Mouse (Mus musculus): Measurements from ENCODE around the gene Ndufs3. TPM values are rescaled to one million over a fixed set of nuclear protein-coding genes. Genes with fewer than 3 reads are reported as not detected.
A peak's percentile ranks its signal among the peaks of the same experiment; 100 is the strongest.

Gene Ndufs3
- polyA plus RNA-seq, 1 experiment from 2014 or later, result 259 TPM

GRCm38 (mm10) chr2:90875239-90875638 lies 29.4 kb downstream of the Ndufs3 start:
- 62% methylated on average over 2 of the region's 2 CpGs for WGBS
- Histone ChIP-seq H3K36me3 (ENCODE audit: control insufficient read depth, insufficient read depth, low read length) (no peaks in the 10 kb centered on the region), H3K27me3 (ENCODE audit: control insufficient read depth, insufficient read depth, low read length) (no peaks in the 10 kb centered on the region), H3K4me1 (ENCODE audit: control insufficient read depth, insufficient read depth, low read length) (peaks cover 5% of the 10 kb centered on the region; the same call in 1 of the 2 replicates), H3K9me3 (ENCODE audit: control insufficient read depth, low read length) (no peaks in the 10 kb centered on the region), H3K4me3 (ENCODE audit: low read depth, low read length) (no peak overlapping the region), H3K9ac (replicated peaks; ENCODE audit: low read depth, low read length) (no peak overlapping the region), H3K27ac (ENCODE audit: low read depth, low read length) (no peak overlapping the region), H3K4me2 (ENCODE audit: low read depth, low read length) (no peak overlapping the region)
- ATAC-seq (ENCODE audit: low read depth), result no peak

GRCm38 (mm10) chr2:90874025-90874424 lies 30.6 kb downstream of the Ndufs3 start:
- H3K4me3 ChIP-seq (ENCODE audit: low read depth, low read length), result no peak overlapping the region
- H3K27me3 ChIP-seq (ENCODE audit: control insufficient read depth, insufficient read depth, low read length), result no peaks in the 10 kb centered on the region
- no peak overlapping the region for H3K27ac ChIP-seq (ENCODE audit: low read depth, low read length)
- ATAC-seq (ENCODE audit: low read depth), result no peak
- no peaks in the 10 kb centered on the region for H3K4me1 ChIP-seq (ENCODE audit: control insufficient read depth, insufficient read depth, low read length)
- no peaks in the 10 kb centered on the region for H3K9me3 ChIP-seq (ENCODE audit: control insufficient read depth, low read length)
- no peak overlapping the region for H3K4me2 ChIP-seq (ENCODE audit: low read depth, low read length)
- no peaks in the 10 kb centered on the region for H3K36me3 ChIP-seq (ENCODE audit: control insufficient read depth, insufficient read depth, low read length)
- no peak overlapping the region for H3K9ac ChIP-seq (replicated peaks; ENCODE audit: low read depth, low read length)
- 75% methylated on average over 1 of the region's 1 CpGs for WGBS

GRCm38 (mm10) chr2:90871180-90871961 lies 33.3 kb downstream of the Ndufs3 start:
- H3K4me2 ChIP-seq (ENCODE audit: low read depth, low read length), result no peak overlapping the region
- H3K9me3 ChIP-seq (ENCODE audit: control insufficient read depth, low read length), result no peaks in the 10 kb centered on the region
- no peaks in the 10 kb centered on the region for H3K27me3 ChIP-seq (ENCODE audit: control insufficient read depth, insufficient read depth, low read length)
- WGBS, result 60% methylated on average over 8 of the region's 8 CpGs
- H3K36me3 ChIP-seq (ENCODE audit: control insufficient read depth, insufficient read depth, low read length), result no peaks in the 10 kb centered on the region
- ATAC-seq (ENCODE audit: low read depth), result 0 out of 2 replicates have a peak, but pooled peaks have one; percentile 21
- no peak overlapping the region for H3K27ac ChIP-seq (ENCODE audit: low read depth, low read length)
- H3K9ac ChIP-seq (replicated peaks; ENCODE audit: low read depth, low read length), result no peak overlapping the region
- no peak overlapping the region for H3K4me3 ChIP-seq (ENCODE audit: low read depth, low read length)
- H3K4me1 ChIP-seq (ENCODE audit: control insufficient read depth, insufficient read depth, low read length), result no peaks in the 10 kb centered on the region

- 50% methylated on average over 4 of the region's 4 CpGs for WGBS
- no peak overlapping the region for H3K4me2 ChIP-seq (ENCODE audit: low read depth, low read length)
- no peak overlapping the region for H3K4me3 ChIP-seq (ENCODE audit: low read depth, low read length)
- H3K36me3 ChIP-seq (ENCODE audit: control insufficient read depth, insufficient read depth, low read length), result peaks cover 11% of the 10 kb centered on the region
- no peaks in the 10 kb centered on the region for H3K27me3 ChIP-seq (ENCODE audit: control insufficient read depth, insufficient read depth, low read length)
- H3K9me3 ChIP-seq (ENCODE audit: control insufficient read depth, low read length), result no peaks in the 10 kb centered on the region
- no peaks in the 10 kb centered on the region for H3K4me1 ChIP-seq (ENCODE audit: control insufficient read depth, insufficient read depth, low read length)
- H3K27ac ChIP-seq (ENCODE audit: low read depth, low read length), result no peak overlapping the region
- no peak for ATAC-seq (ENCODE audit: low read depth)
- H3K9ac ChIP-seq (replicated peaks; ENCODE audit: low read depth, low read length), result no peak overlapping the region
These were observed 34.5 kb downstream of the Ndufs3 start for GRCm38 (mm10) chr2:90870136-90870601.

- H3K9me3 ChIP-seq (ENCODE audit: control insufficient read depth, low read length), result no peaks in the 10 kb centered on the region
- no peaks in the 10 kb centered on the region for H3K27me3 ChIP-seq (ENCODE audit: control insufficient read depth, insufficient read depth, low read length)
- no peak overlapping the region for H3K27ac ChIP-seq (ENCODE audit: low read depth, low read length)
- no peak overlapping the region for H3K4me2 ChIP-seq (ENCODE audit: low read depth, low read length)
- no peak overlapping the region for H3K4me3 ChIP-seq (ENCODE audit: low read depth, low read length)
- WGBS, result 34% methylated on average over 3 of the region's 3 CpGs
- ATAC-seq (ENCODE audit: low read depth), result peak; percentile 90
- H3K4me1 ChIP-seq (ENCODE audit: control insufficient read depth, insufficient read depth, low read length), result no peaks in the 10 kb centered on the region
- H3K9ac ChIP-seq (replicated peaks; ENCODE audit: low read depth, low read length), result no peak overlapping the region
- H3K36me3 ChIP-seq (ENCODE audit: control insufficient read depth, insufficient read depth, low read length), result peaks cover 34% of the 10 kb centered on the region
These were observed 38.1 kb downstream of the Ndufs3 start for GRCm38 (mm10) chr2:90866524-90866923.

GRCm38 (mm10) chr2:90864184-90864583 lies 40.4 kb downstream of the Ndufs3 start:
- ATAC-seq (ENCODE audit: low read depth), result peak; percentile 28; the same call in 1 of the 2 replicates

GRCm38 (mm10) chr2:90861486-90861885 lies 43.1 kb downstream of the Ndufs3 start:
- WGBS, result 98% methylated on average over 2 of the region's 2 CpGs
- Histone ChIP-seq H3K4me2 (ENCODE audit: low read depth, low read length) (no peak overlapping the region), H3K9me3 (ENCODE audit: control insufficient read depth, low read length) (no peaks in the 10 kb centered on the region), H3K27ac (ENCODE audit: low read depth, low read length) (no peak overlapping the region), H3K9ac (replicated peaks; ENCODE audit: low read depth, low read length) (no peak overlapping the region), H3K36me3 (ENCODE audit: control insufficient read depth, insufficient read depth, low read length) (peaks cover 57% of the 10 kb centered on the region), H3K4me1 (ENCODE audit: control insufficient read depth, insufficient read depth, low read length) (no peaks in the 10 kb centered on the region), H3K4me3 (ENCODE audit: low read depth, low read length) (no peak overlapping the region), H3K27me3 (ENCODE audit: control insufficient read depth, insufficient read depth, low read length) (no peaks in the 10 kb centered on the region)
- ATAC-seq (ENCODE audit: low read depth), result no peak

More at GRCm38 (mm10) chr2:90864184-90864583, 40.4 kb downstream of the Ndufs3 start:
- H3K4me1 ChIP-seq (ENCODE audit: control insufficient read depth, insufficient read depth, low read length), result no peaks in the 10 kb centered on the region
- no peak overlapping the region for H3K4me3 ChIP-seq (ENCODE audit: low read depth, low read length)
- no peaks in the 10 kb centered on the region for H3K9me3 ChIP-seq (ENCODE audit: control insufficient read depth, low read length)
- peaks cover 47% of the 10 kb centered on the region for H3K36me3 ChIP-seq (ENCODE audit: control insufficient read depth, insufficient read depth, low read length)
- peak overlapping the region; percentile 44; the same call in 1 of the 2 replicates for H3K27ac ChIP-seq (ENCODE audit: low read depth, low read length)
- H3K9ac ChIP-seq (replicated peaks; ENCODE audit: low read depth, low read length), result no peak overlapping the region
- H3K27me3 ChIP-seq (ENCODE audit: control insufficient read depth, insufficient read depth, low read length), result no peaks in the 10 kb centered on the region
- no peak overlapping the region for H3K4me2 ChIP-seq (ENCODE audit: low read depth, low read length)

GRCm38 (mm10) chr2:90850401-90850800 lies 54.2 kb downstream of the Ndufs3 start:
- Histone ChIP-seq H3K36me3 (ENCODE audit: control insufficient read depth, insufficient read depth, low read length) (peaks cover 27% of the 10 kb centered on the region), H3K9ac (replicated peaks; ENCODE audit: low read depth, low read length) (no peak overlapping the region), H3K27ac (ENCODE audit: low read depth, low read length) (no peak overlapping the region), H3K4me2 (ENCODE audit: low read depth, low read length) (no peak overlapping the region), H3K4me3 (ENCODE audit: low read depth, low read length) (no peak overlapping the region), H3K4me1 (ENCODE audit: control insufficient read depth, insufficient read depth, low read length) (peaks cover 17% of the 10 kb centered on the region), H3K27me3 (ENCODE audit: control insufficient read depth, insufficient read depth, low read length) (no peaks in the 10 kb centered on the region), H3K9me3 (ENCODE audit: control insufficient read depth, low read length) (no peaks in the 10 kb centered on the region)
- no peak for ATAC-seq (ENCODE audit: low read depth)
- 97% methylated on average over 1 of the region's 1 CpGs for WGBS

- H3K27ac ChIP-seq (ENCODE audit: low read depth, low read length), result no peak overlapping the region
- WGBS, result 88% methylated on average over 5 of the region's 5 CpGs
- ATAC-seq (ENCODE audit: low read depth), result no peak
These were observed 56.3 kb downstream of the Ndufs3 start for GRCm38 (mm10) chr2:90848331-90848730.

More at GRCm38 (mm10) chr2:90848331-90848730, 56.3 kb downstream of the Ndufs3 start:
- no peaks in the 10 kb centered on the region for H3K9me3 ChIP-seq (ENCODE audit: control insufficient read depth, low read length)
- H3K4me3 ChIP-seq (ENCODE audit: low read depth, low read length), result peak overlapping the region; percentile 77
- H3K9ac ChIP-seq (replicated peaks; ENCODE audit: low read depth, low read length), result peak overlapping the region; percentile 70; the same call in 1 of the 2 replicates
- peak overlapping the region; percentile 54 for H3K4me2 ChIP-seq (ENCODE audit: low read depth, low read length)
- H3K27me3 ChIP-seq (ENCODE audit: control insufficient read depth, insufficient read depth, low read length), result no peaks in the 10 kb centered on the region
- peaks cover 17% of the 10 kb centered on the region for H3K4me1 ChIP-seq (ENCODE audit: control insufficient read depth, insufficient read depth, low read length)
- H3K36me3 ChIP-seq (ENCODE audit: control insufficient read depth, insufficient read depth, low read length), result peaks cover 24% of the 10 kb centered on the region
